Mouse (Mus musculus) limb, embryonic 14.5 days (tissue): Measurements from ENCODE around the gene Enah. TPM values are rescaled to one million over a fixed set of nuclear protein-coding genes. Genes with fewer than 3 reads are reported as not detected.

Experiments used
- ATAC-seq: fragments of 200-750 bp; cut with Nextera tagmentation; 2 replicates; pipeline ENCODE4 v1.8.0; 2017; ENCODE audit warnings: low read depth, moderate number of reproducible peaks, moderate TSS enrichment; ENCODE audit not compliant: low FRiP score
- DNase-seq: peaks from one replicate; pipeline ENCODE4 v3.0.0-alpha.2; 2015; ENCODE audit warnings: low spot score
- H3K27ac ChIP-seq: fragments of 300-500 bp; sonication (generic); replicated peaks from 2 replicates; pipeline ENCODE4 v1.5.1; 2014; ENCODE audit warnings: low read depth, mild to moderate bottlenecking, low read length, moderate library complexity, mixed read lengths
- H3K27me3 ChIP-seq: fragments of 300-500 bp; sonication (generic); 2 replicates; pipeline ENCODE4 v1.6.1; 2014; ENCODE audit warnings: low read length, mixed read lengths; ENCODE audit not compliant: control insufficient read depth, insufficient read depth
- H3K36me3 ChIP-seq: fragments of 300-500 bp; sonication (generic); 2 replicates; pipeline ENCODE4 v1.6.1; 2014; ENCODE audit warnings: mild to moderate bottlenecking, low read length, moderate library complexity, mixed read lengths; ENCODE audit not compliant: control insufficient read depth, insufficient read depth
- H3K4me1 ChIP-seq: fragments of 300-500 bp; sonication (generic); 2 replicates; pipeline ENCODE4 v1.6.1; 2014; ENCODE audit warnings: antibody characterized with exemption, low read length, mixed read lengths; ENCODE audit not compliant: control insufficient read depth, insufficient read depth
- H3K4me2 ChIP-seq: fragments of 300-500 bp; sonication (generic); replicated peaks from 2 replicates; pipeline ENCODE4 v1.6.1; 2014; ENCODE audit warnings: low read depth, mild to moderate bottlenecking, low read length, moderate library complexity; ENCODE audit not compliant: severe bottlenecking
- H3K4me3 ChIP-seq: fragments of 300-500 bp; sonication (generic); replicated peaks from 2 replicates; pipeline ENCODE4 v1.5.1; 2014; ENCODE audit warnings: low read length
- H3K9ac ChIP-seq: fragments of 300-500 bp; sonication (generic); 2 replicates; pipeline ENCODE4 v1.6.1; 2014; ENCODE audit warnings: mild to moderate bottlenecking, low read depth, low read length, moderate library complexity; ENCODE audit not compliant: severe bottlenecking
- H3K9me3 ChIP-seq: fragments of 300-500 bp; sonication (generic); 2 replicates; pipeline ENCODE4 v1.6.1; 2016; ENCODE audit warnings: low read length; ENCODE audit not compliant: control insufficient read depth
- POLR2A ChIP-seq: fragments of 200-500 bp; IDR thresholded peaks from 2 replicates; pipeline ENCODE4 v1.8.0; 2012; ENCODE audit warnings: inconsistent platforms, mild to moderate bottlenecking, moderate library complexity, borderline replicate concordance; ENCODE audit not compliant: insufficient read depth, insufficient read length; ENCODE audit errors: extremely low read depth
- WGBS: fragments of 180-500 bp; shearing (Covaris S2); extraction: QIAGEN DNeasy Blood & Tissue Kit; methylation state at CpG from one replicate; pipeline ENCODE4 v1.1.7; 2014; 5-methylcytosine and 5-hydroxymethylcytosine counted together
- polyA plus RNA-seq, 2 experiments: library from polyadenylated mRNA; depleted of rRNA in 1 of 2; stranded (reverse) in 1 of 2; unstranded in 1 of 2; fragments of >200 nt; fragmentation: Nextera tagmentation in 1 of 2; extraction: Ambion mirVana in 1 of 2; gene quantifications; 2 replicates each; pipeline versions ENCODE4 v1.2.1 to v1.2.3; 2012 to 2014

Enah gene
- polyA plus RNA-seq, 2 experiments = 29.3 to 89.2 TPM

DNA sequence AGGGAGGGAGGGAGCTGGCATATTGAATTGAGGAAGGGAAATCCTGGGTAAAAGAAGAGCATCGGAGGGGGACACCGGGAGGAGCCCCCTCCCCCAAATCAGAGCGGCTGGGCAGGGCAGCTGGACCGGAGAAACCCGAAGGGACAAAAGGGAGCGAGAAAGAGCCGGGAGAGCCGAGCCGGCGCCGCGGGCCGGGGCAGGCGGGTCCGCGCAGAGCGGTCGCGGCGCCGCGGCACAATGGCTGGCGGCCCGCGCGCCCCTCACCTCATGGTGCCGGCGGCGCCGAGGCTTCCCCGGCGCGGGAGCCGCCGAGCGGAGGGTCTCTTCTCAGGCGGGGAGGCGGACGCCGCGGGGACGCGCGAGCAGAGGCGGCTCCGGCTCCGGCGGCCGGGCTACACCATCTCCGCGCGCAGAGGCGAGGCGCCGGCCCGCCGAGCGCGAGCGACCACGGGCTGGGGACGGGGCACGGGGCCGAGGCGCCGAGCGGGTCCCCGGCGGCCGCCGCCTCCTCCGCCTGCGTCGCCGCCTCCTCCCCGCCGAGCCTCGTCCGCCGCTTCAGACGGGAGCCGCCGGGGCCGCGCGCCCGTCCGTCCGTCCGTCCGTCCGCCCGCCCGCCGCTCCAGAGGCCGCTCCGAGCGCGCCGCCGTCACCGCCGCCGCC is 394 bp downstream of the Enah start:
- no peak for DNase-seq
- Histone ChIP-seq H3K27me3 (no peaks in the 10 kb centered on the region), H3K4me3 (peak overlapping the region; percentile 89), H3K4me1 (peaks cover 8% of the 10 kb centered on the region), H3K9ac (peak overlapping the region; percentile 95), H3K9me3 (no peaks in the 10 kb centered on the region), H3K36me3 (no peaks in the 10 kb centered on the region; the same call in 1 of the 2 replicates), H3K27ac (peak overlapping the region; percentile 96), H3K4me2 (peak overlapping the region; percentile 68)
- WGBS = 6% methylated on average over 10 of the region's 104 CpGs
- no peak for TF ChIP-seq POLR2A
- peak; percentile 38 for ATAC-seq

DNA sequence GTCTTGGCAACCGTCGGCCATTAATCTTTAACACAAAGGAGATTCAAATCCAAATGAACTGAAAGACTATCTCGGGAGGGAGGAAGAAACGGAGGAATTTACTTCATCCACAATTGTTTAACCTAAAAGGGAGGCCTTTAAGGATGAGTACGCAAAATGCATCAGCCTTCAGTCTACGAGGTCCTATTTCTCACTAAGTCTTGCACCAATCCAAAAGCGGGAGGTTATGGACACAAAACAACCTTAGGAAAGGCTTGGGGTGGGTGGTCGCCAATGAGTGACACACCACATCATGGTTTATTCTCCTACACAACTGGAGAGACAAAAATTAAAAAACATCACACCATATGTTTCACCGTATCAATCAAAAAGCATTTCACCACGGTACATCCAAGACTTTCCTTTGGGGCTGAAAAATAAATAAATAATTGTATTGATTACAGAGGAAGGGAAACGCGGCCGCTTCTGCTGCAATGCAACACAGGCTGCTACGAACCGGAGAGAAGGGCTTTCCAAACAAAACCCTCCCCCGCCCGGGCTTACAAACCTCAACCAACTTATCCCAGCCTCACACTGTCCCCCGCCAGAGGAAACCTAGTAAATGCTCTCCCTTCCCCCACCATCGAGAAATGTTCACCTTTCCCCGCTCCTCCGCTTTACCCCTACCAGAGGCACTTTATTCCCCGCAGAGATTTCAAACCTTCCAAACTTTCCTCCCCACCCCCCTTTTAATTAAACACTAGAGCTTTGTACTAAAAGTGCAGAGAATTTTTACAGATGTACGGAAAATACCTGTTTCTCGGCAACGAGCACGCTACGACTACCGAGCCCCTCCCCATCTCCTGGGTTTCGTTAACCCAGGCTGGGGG is 1.2 kb downstream of the Enah start:
- H3K4me2 ChIP-seq = peak overlapping the region; percentile 68
- peak overlapping the region; percentile 89 for H3K4me3 ChIP-seq
- 0 out of 2 replicates have a peak, but pooled peaks have one; percentile 4 for TF ChIP-seq POLR2A
- H3K36me3 ChIP-seq = no peaks in the 10 kb centered on the region; the same call in 1 of the 2 replicates
- no peaks in the 10 kb centered on the region for H3K27me3 ChIP-seq
- peak overlapping the region; percentile 95 for H3K9ac ChIP-seq
- H3K27ac ChIP-seq = peak overlapping the region; percentile 96
- H3K4me1 ChIP-seq = peaks cover 8% of the 10 kb centered on the region
- DNase-seq = peak; percentile 66
- ATAC-seq = peak; percentile 34
- no peaks in the 10 kb centered on the region for H3K9me3 ChIP-seq
- WGBS = 1% methylated on average over 29 of the region's 29 CpGs

GRCm38 (mm10) chr1:182005831-182006230 is 14.0 kb downstream of the Enah start:
- Histone ChIP-seq H3K27ac (no peak overlapping the region), H3K36me3 (peaks cover 9% of the 10 kb centered on the region), H3K4me3 (no peak overlapping the region), H3K27me3 (no peaks in the 10 kb centered on the region), H3K4me2 (no peak overlapping the region), H3K4me1 (no peaks in the 10 kb centered on the region), H3K9ac (no peak overlapping the region), H3K9me3 (no peaks in the 10 kb centered on the region)
- WGBS = 54% methylated on average over 1 of the region's 1 CpGs
- ATAC-seq (no peak), DNase-seq (no peak)
- no peak for TF ChIP-seq POLR2A

DNA sequence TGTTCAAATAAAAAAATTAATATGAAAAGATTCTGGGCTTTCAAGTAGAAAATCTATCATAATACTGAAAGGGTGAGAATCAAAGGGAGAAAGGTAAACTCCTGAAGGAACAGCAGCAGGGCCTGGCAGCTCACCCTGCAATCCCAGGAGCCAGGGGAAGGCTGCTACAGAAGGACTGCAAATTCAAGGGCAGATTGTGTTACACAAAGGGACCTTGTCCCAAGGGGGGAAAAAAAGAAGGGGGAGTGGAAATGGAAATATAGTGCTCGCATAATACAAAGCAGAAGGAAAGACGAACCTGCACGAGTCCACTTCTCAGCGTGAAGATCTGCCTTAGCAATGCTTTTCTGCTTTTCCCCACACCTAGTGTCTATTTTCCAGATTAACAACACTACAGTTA is 21.1 kb downstream of the Enah start:
- WGBS = 54% methylated on average over 4 of the region's 4 CpGs
- no peaks in the 10 kb centered on the region for H3K36me3 ChIP-seq
- no peak overlapping the region for H3K9ac ChIP-seq
- peaks cover 17% of the 10 kb centered on the region for H3K4me1 ChIP-seq
- H3K4me3 ChIP-seq = no peak overlapping the region
- H3K4me2 ChIP-seq = no peak overlapping the region
- H3K27me3 ChIP-seq = no peaks in the 10 kb centered on the region
- no peaks in the 10 kb centered on the region for H3K9me3 ChIP-seq
- no peak overlapping the region for H3K27ac ChIP-seq
- DNase-seq = no peak
- no peak for ATAC-seq
- no peak for TF ChIP-seq POLR2A

- no peak overlapping the region for H3K9ac ChIP-seq
- 56% methylated on average over 3 of the region's 3 CpGs for WGBS
- DNase-seq = no peak
- ATAC-seq = no peak
- no peaks in the 10 kb centered on the region for H3K36me3 ChIP-seq
- H3K27ac ChIP-seq = no peak overlapping the region
- H3K27me3 ChIP-seq = no peaks in the 10 kb centered on the region
- peaks cover 17% of the 10 kb centered on the region for H3K4me1 ChIP-seq
- no peak overlapping the region for H3K4me2 ChIP-seq
- no peaks in the 10 kb centered on the region for H3K9me3 ChIP-seq
- TF ChIP-seq POLR2A = no peak
- no peak overlapping the region for H3K4me3 ChIP-seq
Measured at GRCm38 (mm10) chr1:181997791-181998190, 22.0 kb downstream of the Enah start.
